Mouse (Mus musculus) fat pad, adult 2 months (tissue): ENCODE measurements at regions not wholly inside any gene's neighbourhood (a gene's known extent, or its start where the extent isn't known, plus 50 kb on each side); places are given as distances from the start of the nearest gene placed in this dataset.

Source experiments
- DNase-seq: peaks from one replicate; pipeline ENCODE4 v3.0.0-alpha.2; 2011; ENCODE audit warnings: low read depth, low spot score; ENCODE audit errors: extremely low read depth

DNA sequence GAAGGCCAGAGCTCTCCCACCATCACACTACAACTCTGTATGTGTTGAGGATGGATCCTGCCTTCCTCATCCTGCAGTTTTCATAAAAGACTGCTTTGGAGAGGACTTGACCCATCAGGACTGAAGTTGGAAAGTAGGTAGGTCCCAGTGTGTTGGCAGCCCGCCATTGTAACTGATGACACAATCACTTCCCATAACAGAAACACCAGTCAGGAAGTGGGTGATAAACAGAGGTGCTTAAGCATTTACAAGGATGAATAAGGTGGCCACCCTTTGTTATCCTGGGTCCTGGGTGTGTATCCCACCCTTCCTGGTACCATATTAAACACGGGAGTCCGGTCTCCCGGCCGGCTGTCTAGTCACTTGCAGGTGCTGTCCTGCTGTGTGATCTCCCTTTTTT, 118.3 kb downstream of the Snx10 start:
- DNase-seq, result no peak

DNA sequence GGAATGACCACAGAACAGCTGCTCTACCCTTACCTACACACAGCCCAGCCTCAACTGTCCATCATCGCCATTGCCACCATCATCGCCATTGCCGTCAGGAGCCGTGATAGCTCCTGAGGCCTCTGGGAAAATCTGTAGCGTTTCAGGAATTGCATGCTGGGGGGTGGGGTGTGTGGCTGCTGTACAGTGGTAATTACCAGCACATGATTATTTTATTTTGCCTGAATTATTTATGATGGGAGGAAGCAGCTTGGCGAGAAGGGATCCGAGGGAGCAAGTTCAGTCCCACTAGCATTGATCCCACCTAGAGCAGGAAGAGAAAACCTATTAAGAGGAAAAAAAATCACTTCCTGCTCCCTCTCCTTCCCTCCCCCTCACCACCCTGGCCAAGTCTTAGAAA, 125.1 kb downstream of the Snx10 start:
- DNase-seq, result no peak

DNA sequence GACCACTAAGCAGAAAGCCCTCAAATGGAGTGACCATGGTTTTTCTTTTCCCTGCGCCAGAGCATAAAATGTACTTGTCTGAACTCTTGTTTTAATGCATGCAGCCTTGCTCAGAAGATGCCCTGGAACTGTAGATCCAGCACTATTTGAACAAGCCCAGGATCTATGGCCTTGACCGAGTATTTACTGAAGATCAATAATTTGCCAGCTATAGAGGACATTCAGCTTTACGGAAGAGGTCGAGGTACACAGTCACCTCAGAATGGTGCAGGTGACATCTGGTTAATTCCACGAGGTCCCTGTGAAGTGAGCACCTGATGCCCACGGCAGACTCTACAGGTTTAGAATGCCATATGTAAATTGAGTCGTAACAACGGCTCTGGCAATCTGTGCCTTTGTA, 130.1 kb downstream of the Snx10 start:
- no peak for DNase-seq

DNA sequence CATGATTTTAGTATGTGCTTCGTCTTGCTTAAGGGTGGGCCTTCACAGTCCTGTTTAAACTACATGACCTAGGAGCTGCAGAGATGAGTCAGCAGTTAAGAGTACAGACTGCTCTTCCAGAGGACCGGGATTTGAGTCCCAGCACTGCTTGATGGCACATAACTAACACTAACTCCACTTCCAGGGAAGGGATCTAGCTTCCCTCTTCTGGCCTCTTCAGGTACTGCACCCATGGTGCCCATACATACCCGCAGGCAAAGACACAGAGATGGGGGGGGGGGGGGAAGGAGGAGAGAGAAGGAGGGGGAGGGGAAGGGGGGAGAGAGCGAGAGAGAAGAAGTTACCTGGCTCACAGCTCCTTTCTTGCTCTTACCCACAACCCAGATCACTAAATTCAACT, 131.3 kb downstream of the Snx10 start:
- no peak for DNase-seq

DNA sequence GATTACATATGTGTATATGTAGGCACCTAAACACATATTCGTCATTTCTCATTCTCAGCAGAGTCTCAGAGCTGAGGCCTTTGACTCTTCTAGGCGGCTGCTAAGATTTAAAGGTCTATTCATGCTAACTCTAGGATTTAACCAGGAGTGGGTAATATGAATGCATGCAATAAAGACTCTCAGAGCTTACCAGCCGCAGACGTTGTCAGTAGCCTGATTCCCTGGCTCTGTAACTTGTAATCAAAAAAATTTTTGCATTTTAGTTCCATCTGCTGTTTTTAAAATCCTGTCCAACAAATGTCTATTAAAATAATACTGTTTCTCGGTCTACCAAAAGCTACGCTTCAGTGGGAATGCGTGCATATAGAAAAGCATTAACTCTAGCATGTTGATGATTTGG, 132.4 kb downstream of the Snx10 start:
- no peak for DNase-seq

DNA sequence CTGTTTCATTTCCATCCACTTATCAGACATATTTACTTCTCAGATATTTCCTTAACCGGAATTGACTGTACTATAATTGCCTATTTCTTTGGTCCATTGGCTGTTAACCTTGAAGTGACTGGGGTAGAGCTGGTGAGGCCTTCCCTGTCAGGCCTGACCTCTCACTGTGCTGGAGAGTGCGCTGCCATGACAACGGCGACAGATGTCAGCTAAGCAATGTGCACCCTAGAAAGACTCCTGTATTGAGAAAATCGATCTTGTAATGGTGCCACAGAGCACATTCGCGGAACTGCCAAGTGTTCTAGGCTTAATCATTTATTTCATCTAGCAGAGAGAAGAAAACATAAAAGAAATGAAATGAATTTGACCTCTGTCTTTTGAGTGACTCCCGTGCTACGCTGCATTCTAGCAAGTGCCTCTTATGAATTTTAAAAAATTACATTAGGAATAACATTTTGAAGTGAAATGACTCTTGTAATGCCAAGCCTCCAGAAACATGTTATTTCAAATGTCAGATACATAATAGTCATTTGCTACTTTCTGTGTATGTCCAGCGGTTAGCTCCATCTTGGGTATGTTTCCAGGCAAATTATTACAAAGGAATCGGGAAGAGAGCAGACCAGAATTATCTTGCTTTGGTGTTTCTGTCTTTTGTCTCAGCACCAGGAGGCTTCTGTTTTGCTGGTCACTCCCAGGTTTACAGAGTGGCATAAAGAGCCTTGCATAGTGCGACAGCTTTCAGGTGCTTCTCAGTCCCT, 133.4 kb downstream of the Snx10 start:
- no peak for DNase-seq

DNA sequence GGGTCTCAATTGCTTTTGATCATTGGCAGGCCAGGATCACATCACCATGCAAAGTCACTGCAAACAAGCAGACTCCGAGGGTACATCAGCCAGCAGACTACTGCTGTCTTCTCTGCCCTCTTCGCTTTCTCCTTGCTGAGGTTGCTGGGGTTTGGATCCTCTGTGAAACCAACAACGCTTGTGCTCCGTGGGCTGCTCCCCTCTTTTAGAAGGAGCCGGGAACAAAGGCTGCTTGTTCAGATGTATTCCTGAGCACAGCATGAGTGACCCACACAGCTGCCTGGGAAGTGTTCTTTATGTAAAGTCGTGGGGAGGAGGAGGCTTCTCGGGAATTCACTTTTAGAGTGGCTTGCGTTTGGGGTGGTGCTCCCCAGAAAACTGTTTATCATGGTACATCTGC, 134.7 kb downstream of the Snx10 start:
- DNase-seq, result no peak

DNA sequence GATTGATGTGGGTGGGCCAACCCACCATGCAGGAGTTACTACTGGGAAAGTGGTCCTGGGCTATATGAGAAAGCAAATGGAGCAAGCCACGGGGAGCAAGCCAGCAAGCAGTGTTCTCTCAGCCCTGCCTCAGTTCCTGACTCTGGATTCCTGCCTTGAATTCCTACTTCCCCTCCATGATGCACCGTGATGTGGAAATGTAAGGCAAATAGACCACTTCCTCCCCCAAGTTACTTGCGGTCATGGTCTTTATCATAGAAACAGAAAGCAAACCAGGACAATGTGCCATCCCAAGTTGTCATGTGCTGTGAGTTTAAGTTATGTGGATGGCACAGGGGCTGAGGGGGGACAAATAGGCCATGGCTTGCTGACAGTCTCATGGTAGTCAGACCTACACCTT, 139.5 kb downstream of the Snx10 start:
- DNase-seq, result no peak

DNA sequence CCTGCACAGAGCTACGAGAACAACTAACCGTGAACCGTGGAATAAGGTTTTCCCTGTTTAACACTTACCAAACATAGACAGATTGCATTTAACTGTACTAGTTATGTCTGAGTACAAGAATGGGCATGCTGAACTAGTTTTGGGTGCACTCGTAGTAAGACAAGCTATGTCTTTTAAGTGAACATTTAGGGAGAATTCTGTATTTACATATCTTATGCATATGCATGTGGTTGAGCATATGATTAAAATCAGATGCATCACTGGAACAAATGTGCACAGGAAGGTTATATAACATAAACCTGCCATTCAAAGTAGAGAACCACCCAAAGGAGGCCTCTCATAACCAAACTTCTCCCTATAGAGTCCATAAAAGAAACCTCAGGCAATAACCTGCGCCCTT, 140.3 kb downstream of the Snx10 start:
- no peak for DNase-seq

DNA sequence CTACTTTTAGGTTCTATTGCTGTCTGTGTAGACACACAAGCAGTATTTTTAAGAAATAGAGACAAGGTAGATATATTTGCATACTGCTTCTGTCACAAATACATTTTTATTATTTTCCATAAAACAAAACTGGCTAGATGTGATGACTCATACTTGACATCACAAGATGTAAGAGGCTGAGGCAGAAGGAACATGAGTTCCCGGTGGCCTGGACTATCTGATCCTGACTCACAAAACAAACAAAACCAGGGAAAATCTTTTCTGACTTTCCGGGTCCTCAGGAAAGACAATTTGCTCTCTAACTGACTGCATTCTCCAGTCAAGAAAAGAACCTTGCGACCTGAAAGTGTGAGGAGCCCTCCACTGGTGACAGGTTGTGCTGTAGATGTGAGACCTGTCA, 143.3 kb downstream of the Snx10 start:
- DNase-seq, result no peak

DNA sequence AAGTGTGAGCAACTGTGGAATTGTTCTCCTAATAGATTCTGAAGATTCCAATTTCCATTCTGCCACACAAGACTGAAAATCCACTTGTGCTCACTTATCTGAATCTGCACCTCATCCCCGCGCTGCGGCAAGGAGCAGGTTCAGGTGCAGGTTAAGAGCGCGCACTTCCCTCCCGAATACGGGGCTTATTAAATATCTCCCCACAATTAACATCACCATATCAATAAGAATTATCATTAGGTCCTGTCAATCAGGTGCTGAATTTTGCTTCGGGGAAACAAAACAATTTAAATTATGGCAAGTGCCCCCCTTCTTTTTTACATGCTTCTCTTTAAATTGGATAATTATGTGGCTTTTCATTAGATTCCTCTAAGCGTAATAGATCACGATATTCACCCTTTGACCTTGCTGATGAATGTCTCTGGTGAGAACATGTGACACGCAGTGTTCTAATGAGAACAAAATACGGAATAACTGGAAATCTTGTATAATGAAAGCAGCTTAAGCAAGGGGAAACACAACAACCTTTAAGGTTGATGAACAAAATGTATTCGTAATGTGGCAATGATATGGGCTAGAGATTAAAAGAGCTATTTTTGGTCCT, 151.7 kb downstream of the Snx10 start:
- DNase-seq, result no peak

DNA sequence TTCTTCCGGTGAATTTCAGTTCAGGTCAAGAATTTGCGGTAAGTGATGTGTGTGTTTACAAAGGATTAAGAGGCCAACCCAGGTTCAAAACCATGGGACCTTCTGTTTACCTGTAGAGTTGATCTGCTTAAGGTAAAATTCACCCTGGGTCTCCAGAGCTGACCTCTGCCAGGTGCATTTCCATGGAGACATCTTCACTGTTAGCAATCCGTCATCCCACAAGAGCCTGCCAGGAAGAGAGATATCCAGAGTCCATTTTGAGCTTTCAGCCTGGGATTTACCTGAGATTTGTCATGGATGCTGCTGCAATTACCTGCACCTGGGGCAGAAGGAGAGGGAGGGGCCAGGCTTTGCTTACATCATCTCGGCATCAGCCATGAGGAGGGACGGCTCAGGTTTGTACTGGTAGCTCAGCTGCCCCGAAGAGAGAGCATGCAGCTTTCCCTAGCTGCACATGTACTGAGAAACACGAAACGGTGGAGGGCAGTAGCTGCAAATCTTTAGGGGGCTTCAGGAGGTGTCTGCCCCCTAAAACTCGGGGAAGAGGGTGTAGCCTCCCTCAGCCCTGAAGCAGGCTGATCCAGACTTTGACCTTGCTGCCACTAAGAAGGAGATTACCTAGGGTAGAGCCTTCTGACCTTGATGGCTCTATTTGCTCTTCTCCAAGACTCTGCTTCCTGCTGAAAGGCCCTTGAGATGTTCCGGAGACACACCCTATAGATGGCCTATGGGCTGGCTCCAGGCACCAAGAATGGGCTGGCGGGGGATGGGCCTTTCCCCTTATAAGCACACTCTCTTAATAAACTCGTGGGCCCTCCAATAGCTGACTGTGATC, 153.7 kb downstream of the Snx10 start:
- DNase-seq, result no peak

DNA sequence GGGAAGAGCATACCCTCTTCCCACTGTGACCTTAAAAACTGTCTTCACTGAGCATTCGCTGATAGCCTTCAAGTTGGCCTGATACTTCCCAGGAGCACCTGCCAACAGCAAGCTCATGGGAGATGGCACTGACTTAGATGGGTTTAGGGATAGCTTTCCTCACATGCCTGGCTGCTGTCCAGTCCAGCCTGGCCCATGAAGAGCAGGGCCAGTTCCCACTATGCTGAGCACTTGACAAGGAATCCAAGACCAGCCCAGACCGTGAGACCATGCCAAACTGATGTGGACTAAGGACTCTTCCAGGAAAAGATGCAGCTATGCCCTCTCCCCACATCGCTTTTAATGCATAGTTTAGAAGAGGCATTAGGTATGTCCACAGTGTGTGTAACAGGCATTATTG, 155.0 kb downstream of the Snx10 start:
- DNase-seq, result no peak

DNA sequence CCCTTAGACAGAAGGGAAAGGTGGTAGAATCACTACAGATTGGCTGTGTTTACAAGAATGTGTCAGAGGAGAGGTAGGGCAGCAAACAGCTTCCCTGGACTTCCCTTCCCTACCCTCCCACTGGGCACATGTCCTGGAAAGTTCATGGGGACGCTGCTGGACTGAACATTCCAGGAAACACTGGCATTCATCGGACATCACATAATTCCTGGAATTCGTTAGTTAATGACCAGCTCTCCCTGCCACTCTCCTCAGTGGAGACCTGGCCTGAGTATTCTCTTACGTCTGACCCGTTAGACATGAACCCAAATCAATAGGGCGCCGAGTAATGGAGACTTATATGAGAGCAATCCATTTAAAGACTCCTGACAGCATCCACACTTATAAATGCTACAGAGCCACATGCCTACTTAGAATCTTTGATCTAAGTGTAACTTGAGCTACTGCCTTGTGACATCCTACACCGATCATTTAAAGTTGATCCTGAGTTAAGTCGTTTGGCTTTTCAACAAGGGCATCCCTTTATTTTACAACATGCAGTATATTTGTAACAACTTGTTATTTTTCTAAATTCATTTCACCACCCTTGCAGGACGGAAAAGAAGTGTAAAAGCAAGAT, 156.6 kb downstream of the Snx10 start:
- DNase-seq, result no peak

DNA sequence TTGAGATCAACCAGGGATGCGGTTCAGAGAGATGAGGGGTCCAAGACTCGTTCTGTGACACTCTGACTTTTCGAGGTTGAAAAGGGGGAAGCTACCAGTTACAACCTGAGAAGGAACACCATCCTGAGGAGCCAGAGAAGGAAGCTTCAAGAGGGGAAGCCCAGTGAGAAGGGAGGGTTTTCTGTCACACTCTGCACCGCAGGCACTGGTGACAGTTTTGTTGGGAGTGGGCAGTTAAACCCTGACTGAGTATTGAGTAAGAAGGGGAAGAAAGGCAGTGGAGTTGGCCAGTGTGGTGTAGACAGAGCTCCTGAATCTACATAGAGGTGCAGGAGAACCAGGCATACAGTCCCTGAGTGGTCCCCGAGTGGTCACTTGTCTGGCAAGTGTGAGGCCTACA, 159.4 kb downstream of the Snx10 start:
- DNase-seq, result no peak

DNA sequence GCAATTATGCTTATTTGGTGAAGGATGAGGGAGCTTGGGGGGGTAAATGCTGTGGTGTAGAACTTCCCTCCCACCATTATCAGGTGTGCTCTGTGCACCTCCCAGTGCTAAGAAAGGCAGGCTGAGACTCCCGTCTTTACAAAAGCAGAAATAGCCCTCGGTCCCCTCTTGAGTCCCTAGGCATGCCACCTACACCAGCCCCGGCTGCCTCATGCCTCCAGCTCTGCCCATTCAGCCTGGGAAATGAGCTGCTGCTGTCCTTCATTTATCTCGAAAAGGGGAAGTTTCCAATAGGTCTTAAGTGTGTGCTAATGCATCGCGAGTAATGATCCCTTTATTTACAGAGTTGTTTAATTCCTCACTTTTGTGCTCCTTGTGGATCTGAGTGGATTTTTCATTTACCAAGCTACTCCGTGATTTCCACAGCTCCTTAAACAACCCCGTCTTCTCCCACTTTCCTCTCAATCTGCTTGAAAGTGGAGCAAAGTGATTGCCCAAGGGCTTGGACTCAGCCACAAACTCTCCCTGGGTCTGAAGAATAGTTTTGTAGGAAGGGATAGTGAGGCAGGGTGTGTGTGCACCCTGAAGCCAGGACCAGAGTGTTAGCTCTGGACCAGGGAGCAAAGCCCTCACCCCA, 162.1 kb downstream of the Snx10 start:
- no peak for DNase-seq

DNA sequence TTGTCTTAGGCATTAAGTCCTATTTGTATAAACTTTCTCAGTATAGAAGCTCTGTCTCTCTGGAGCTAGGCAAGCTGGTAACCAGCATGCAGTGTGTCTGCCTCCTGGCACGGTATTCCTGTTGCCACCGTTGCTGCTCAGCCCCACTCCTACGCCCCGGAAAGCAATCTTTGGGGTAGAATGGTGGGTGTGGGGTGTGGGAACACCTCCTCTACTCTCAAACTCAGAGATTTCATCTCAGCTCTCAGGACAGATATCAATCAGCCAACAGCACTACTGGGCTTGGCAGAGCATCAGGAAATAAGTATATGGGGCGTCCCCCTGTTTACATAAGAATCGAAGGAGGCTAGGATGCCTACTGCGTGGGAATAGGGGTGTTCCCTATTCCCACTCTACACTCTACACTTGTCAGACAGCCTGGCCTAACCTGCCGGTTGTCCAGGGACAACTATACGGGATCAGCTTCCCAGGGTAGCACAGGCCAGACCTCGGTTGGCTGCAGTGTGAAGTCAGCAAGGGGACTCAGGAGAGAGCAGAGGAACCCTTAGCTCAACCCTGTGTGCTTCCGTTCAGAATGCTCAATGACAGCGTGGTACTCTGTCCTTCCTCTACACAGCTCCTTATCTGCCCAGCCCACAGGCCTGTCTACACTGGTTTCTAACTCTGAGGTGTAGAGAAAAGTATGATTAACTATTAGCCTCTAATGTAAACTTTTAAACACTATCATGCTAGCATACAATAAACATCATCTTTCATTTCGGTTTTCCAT, 167.3 kb downstream of the Snx10 start:
- DNase-seq, result no peak

DNA sequence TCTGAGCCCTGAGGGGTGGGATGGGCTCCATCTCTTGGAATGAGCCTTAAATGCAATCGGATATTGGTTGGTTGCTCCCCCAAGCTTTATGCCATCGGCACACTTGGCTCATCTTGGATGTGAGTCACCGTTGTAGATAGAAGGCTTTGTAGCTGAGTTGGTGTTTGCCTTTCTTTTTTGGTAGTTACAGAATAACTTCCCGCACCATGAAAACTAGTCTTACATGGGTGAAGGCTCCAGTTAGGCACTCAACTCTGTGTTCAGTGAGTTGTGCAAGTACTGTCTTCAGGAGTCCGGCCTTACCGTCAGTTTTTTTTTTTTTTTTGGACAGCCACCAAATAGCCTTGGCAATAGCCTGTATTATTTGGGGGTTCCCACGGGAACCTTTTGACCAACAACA, 170.3 kb downstream of the Snx10 start:
- DNase-seq, result no peak

DNA sequence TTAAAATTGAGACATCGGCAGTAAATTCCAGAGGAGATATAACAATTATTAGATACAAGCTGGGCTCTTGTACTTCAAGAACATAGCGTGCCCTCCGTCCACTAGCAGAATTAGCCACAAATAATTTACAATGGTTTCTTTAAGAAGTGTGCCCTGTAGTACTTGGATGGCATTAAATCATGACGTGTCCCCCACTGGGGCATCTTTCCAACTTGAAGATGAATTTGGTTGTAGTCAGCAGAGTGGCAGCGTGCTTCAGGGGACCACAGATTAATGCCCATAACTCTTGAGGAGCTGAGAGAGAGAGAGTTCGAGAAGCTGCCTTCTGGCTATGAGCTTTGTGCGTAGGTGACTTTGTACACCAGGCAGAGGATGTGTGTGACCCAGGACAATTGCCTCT, 172.7 kb downstream of the Snx10 start:
- no peak for DNase-seq

DNA sequence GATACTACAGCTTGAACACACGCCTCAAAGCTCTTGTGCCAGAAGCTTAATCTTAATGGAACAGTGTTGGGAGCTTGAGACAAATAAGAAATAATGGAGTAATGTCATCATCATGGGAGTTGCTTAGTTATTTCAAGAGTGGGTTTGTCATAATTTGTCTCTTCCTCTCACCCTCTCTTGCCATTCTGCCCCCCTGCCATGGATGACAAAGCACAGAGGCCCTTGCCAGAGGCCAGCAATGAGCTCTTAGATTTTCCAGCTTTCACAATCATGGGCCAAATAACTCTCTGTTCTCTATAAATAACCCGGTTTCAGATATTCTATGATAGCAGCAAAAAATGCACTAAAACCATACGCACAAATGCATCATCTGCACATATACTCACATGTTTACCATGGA, 174.1 kb downstream of the Snx10 start:
- no peak for DNase-seq

DNA sequence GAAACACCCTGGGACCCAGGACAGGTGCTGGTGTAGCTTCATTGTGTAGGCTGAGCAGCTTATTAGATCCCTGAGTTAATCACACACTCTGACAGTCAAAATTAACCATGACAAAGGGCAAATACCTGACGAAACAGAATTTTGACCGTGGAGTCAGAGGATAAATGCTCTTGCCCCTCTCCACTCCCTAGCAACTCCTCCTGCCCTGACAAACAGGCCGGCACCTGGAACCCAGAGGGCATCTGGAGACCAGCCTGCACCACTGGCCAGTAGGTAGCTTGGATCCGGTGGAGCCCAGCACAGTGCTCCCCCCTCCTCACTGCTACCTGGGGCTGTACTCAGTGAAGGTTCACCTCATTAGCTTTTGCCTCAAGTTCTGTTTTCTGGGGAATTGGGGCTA, 174.5 kb downstream of the Snx10 start:
- DNase-seq, result no peak
